Mouse (Mus musculus): ENCODE data around the gene Garem2. TPM values are rescaled to one million over a fixed set of nuclear protein-coding genes. Genes with fewer than 3 reads are reported as not detected.

Garem2 gene
- polyA plus RNA-seq, 2 experiments = 0.03 to 0.05 TPM

DNA sequence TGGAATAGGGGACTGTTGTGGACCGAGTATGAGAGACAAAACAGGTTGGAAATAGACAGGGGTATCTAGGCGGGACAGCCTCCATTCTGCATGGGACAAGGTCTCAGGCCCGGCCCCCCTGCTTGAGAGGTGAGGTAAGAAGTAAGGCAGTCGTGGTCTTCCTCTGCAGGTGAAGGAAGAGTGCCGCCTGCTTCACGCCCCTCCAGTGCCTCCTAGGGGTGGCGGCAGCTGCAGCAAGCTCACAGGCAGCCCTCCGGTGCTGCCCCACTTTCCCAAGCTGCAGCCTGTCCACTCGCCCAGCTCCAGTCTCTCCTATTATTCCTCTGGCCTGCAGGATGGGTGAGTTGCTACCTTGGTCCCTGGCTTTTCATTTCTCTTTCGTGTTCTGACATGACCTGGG lies 10.8 kb downstream of the Garem2 start:
- Histone ChIP-seq H3K27me3 (ENCODE audit: control insufficient read depth, insufficient read depth, low read length) (peaks cover 38% of the 10 kb centered on the region), H3K27ac (no peak overlapping the region), H3K9ac (replicated peaks) (no peak overlapping the region), H3K9me3 (ENCODE audit: control insufficient read depth, low read length) (no peaks in the 10 kb centered on the region), H3K4me3 (ENCODE audit: insufficient read depth in 1 of 2, low read depth in 2 of 2, low read length in 2 of 2) (no peak overlapping the region), H3K4me1 (replicated peaks; ENCODE audit: control insufficient read depth in 2 of 2, insufficient read depth in 2 of 2, low read length in 1 of 2) (peaks cover 0 to 6% of the 10 kb centered on the region in 2 experiments; a peak in 2 of 4 replicates), H3K4me2 (ENCODE audit: low read depth) (no peak overlapping the region), H3K36me3 (replicated peaks; ENCODE audit: control insufficient read depth, insufficient read depth, low read depth) (peaks cover 15% of the 10 kb centered on the region)
- TF ChIP-seq EP300 (IDR thresholded peaks at IDR 0.05; ENCODE audit: low read depth) (no peak), CTCF (IDR thresholded peaks at IDR 0.05; ENCODE audit: low read depth) (peak; percentile 52)
- DNase-seq (ENCODE audit: low read depth in 3 of 3, low spot score in 3 of 3) = no peak
- 31% methylated on average over 10 of the region's 10 CpGs for WGBS (ENCODE audit: insufficient replicate concordance)
- no peak for ATAC-seq (ENCODE audit: insufficient read depth)

- Histone ChIP-seq H3K27me3 (ENCODE audit: control insufficient read depth, insufficient read depth, low read length) (peaks cover 21% of the 10 kb centered on the region), H3K9me3 (ENCODE audit: control insufficient read depth, low read length) (no peaks in the 10 kb centered on the region), H3K9ac (replicated peaks) (no peak overlapping the region), H3K4me3 (ENCODE audit: insufficient read depth in 1 of 2, low read depth in 2 of 2, low read length in 2 of 2) (no peak overlapping the region), H3K4me2 (ENCODE audit: low read depth) (no peak overlapping the region), H3K27ac (no peak overlapping the region), H3K4me1 (replicated peaks; ENCODE audit: control insufficient read depth in 2 of 2, insufficient read depth in 2 of 2, low read length in 1 of 2) (no peaks in the 10 kb centered on the region), H3K36me3 (replicated peaks; ENCODE audit: control insufficient read depth, insufficient read depth, low read depth) (peaks cover 29% of the 10 kb centered on the region)
- TF ChIP-seq EP300 (IDR thresholded peaks at IDR 0.05; ENCODE audit: low read depth) (no peak), CTCF (IDR thresholded peaks at IDR 0.05; ENCODE audit: low read depth) (no peak)
- ATAC-seq (ENCODE audit: insufficient read depth) (no peak), DNase-seq (ENCODE audit: low read depth in 3 of 3, low spot score in 3 of 3) (no peak)
- 62% methylated on average over 1 of the region's 1 CpGs for WGBS (ENCODE audit: insufficient replicate concordance)
Observed at GRCm38 (mm10) chr5:30118018-30118417, 13.1 kb downstream of the Garem2 start.

- no peak for ATAC-seq (ENCODE audit: insufficient read depth)
- WGBS (ENCODE audit: insufficient replicate concordance) = 83% methylated on average over 6 of the region's 6 CpGs
- TF ChIP-seq CTCF (IDR thresholded peaks at IDR 0.05; ENCODE audit: low read depth) (no peak), EP300 (IDR thresholded peaks at IDR 0.05; ENCODE audit: low read depth) (no peak)
- Histone ChIP-seq H3K36me3 (replicated peaks; ENCODE audit: control insufficient read depth, insufficient read depth, low read depth) (peaks cover 35% of the 10 kb centered on the region), H3K4me3 (ENCODE audit: insufficient read depth in 1 of 2, low read depth in 2 of 2, low read length in 2 of 2) (no peak overlapping the region), H3K9ac (replicated peaks) (no peak overlapping the region), H3K9me3 (ENCODE audit: control insufficient read depth, low read length) (no peaks in the 10 kb centered on the region), H3K27ac (no peak overlapping the region), H3K4me1 (replicated peaks; ENCODE audit: control insufficient read depth in 2 of 2, insufficient read depth in 2 of 2, low read length in 1 of 2) (no peaks in the 10 kb centered on the region), H3K27me3 (ENCODE audit: control insufficient read depth, insufficient read depth, low read length) (peaks cover 10% of the 10 kb centered on the region), H3K4me2 (ENCODE audit: low read depth) (no peak overlapping the region)
- no peak for DNase-seq (ENCODE audit: low read depth in 3 of 3, low spot score in 3 of 3)
Observed at GRCm38 (mm10) chr5:30119163-30119562, 14.2 kb downstream of the Garem2 start.

- 74% methylated on average over 7 of the region's 7 CpGs for WGBS (ENCODE audit: insufficient replicate concordance)
- ATAC-seq (ENCODE audit: insufficient read depth) (no peak), DNase-seq (ENCODE audit: low read depth in 3 of 3, low spot score in 3 of 3) (no peak)
- Histone ChIP-seq H3K9ac (replicated peaks) (no peak overlapping the region), H3K4me3 (ENCODE audit: insufficient read depth in 1 of 2, low read depth in 2 of 2, low read length in 2 of 2) (no peak overlapping the region), H3K4me1 (replicated peaks; ENCODE audit: control insufficient read depth in 2 of 2, insufficient read depth in 2 of 2, low read length in 1 of 2) (no peaks in the 10 kb centered on the region), H3K9me3 (ENCODE audit: control insufficient read depth, low read length) (no peaks in the 10 kb centered on the region), H3K36me3 (replicated peaks; ENCODE audit: control insufficient read depth, insufficient read depth, low read depth) (peaks cover 43% of the 10 kb centered on the region), H3K27me3 (ENCODE audit: control insufficient read depth, insufficient read depth, low read length) (peaks cover under 1% of the 10 kb centered on the region), H3K4me2 (ENCODE audit: low read depth) (no peak overlapping the region), H3K27ac (no peak overlapping the region)
- TF ChIP-seq CTCF (IDR thresholded peaks at IDR 0.05; ENCODE audit: low read depth) (no peak), EP300 (IDR thresholded peaks at IDR 0.05; ENCODE audit: low read depth) (no peak)
Observed at GRCm38 (mm10) chr5:30120106-30120505, 15.1 kb downstream of the Garem2 start.

DNA sequence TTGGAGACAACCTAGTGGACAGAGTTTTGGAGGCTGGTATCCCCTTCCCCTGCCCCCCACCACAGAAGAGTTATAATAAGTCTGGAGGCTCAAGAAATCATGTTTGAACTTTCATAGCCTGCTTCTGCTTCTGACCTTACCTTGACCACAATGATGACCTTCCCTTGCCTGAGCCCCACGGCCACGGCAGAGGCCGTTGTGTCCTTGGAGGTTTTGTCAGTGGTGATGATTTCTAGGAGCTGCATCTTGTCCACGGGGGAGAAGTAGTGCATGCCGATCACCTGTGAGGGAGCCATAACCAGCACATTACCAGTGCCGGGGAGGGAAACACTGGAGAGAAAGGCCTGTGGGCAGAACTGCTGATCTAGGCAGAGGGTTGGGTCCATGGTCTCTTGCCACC lies 17.5 kb downstream of the Garem2 start:
- H3K4me3 ChIP-seq (ENCODE audit: insufficient read depth in 1 of 2, low read depth in 2 of 2, low read length in 2 of 2) = no peak overlapping the region
- H3K27ac ChIP-seq = no peak overlapping the region
- no peak overlapping the region for H3K9ac ChIP-seq (replicated peaks)
- no peaks in the 10 kb centered on the region for H3K27me3 ChIP-seq (ENCODE audit: control insufficient read depth, insufficient read depth, low read length)
- no peaks in the 10 kb centered on the region for H3K4me1 ChIP-seq (replicated peaks; ENCODE audit: control insufficient read depth in 2 of 2, insufficient read depth in 2 of 2, low read length in 1 of 2)
- H3K36me3 ChIP-seq (replicated peaks; ENCODE audit: control insufficient read depth, insufficient read depth, low read depth) = peaks cover 54% of the 10 kb centered on the region
- no peak for TF ChIP-seq EP300 (IDR thresholded peaks at IDR 0.05; ENCODE audit: low read depth)
- TF ChIP-seq CTCF (IDR thresholded peaks at IDR 0.05; ENCODE audit: low read depth) = no peak
- H3K9me3 ChIP-seq (ENCODE audit: control insufficient read depth, low read length) = no peaks in the 10 kb centered on the region
- whole genome bisulfite sequencing (ENCODE audit: insufficient replicate concordance) = 81% methylated on average over 6 of the region's 6 CpGs
- ATAC-seq (ENCODE audit: insufficient read depth) (no peak), DNase-seq (ENCODE audit: low read depth in 3 of 3, low spot score in 3 of 3) (no peak)
- H3K4me2 ChIP-seq (ENCODE audit: low read depth) = no peak overlapping the region
